Mouse (Mus musculus) left cerebral cortex, postnatal 14 days (tissue): ENCODE data around the gene Wwc2. TPM values are rescaled to one million over a fixed set of nuclear protein-coding genes. Genes with fewer than 3 reads are reported as not detected.
A peak's percentile ranks its signal among the peaks of the same experiment; 100 is the strongest.

ENCODE experiments used
- DNase-seq, 2 experiments: peaks; one replicate each; pipeline ENCODE4 v3.0.0; 2021 to 2022; ENCODE audit warnings: low spot score in 2 of 2, mixed read lengths in 1 of 2
- intact Hi-C: fragments of 180-260 bp; cut with DNase I; formaldehyde crosslinking; loops from one replicate; pipeline ENCODE4 v1.15.1; 2025
- total RNA-seq, 2 experiments: library from RNA; stranded (reverse); gene quantifications; 2 replicates each; pipeline ENCODE4 v1.2.3; 2021

The Wwc2 gene
- total RNA-seq, 2 experiments from 2014 or later = 27.5 to 27.8 TPM

- no peak for DNase-seq
- intact Hi-C loops = no loop called here
Observed at GRCm38 (mm10) chr8:47994618-47995274, 4.0 kb upstream of the Wwc2 start.

DNA sequence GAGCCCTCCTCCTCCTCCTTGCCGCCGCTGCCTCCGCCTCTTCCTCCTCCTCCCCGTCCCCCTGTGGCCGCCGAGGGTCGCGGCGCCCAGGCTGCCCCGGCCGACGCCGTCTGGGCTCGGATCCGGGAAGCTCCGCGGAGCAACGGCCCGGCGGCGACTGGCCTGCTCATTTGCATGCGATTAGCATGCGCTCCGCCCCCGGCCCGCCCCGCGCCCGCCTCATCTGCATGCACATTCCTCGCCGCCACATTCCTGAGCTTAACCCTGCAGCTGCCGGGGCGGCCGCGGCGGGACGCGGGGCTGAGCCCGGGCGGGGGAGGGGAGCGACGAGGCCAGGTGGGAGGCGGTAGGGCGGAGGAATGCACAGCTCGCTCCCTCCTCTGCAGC lies 345 bp downstream of the Wwc2 start:
- intact Hi-C loops = no loop called here

GRCm38 (mm10) chr8:47989655-47990385 lies 904 bp downstream of the Wwc2 start:
- DNase-seq = peak in 1 of 2 experiments; percentile 19
- intact Hi-C loops = no loop called here

More for the DNA sequence above, 345 bp downstream of the Wwc2 start:
- peak; percentile 93 to 94 for DNase-seq

DNA sequence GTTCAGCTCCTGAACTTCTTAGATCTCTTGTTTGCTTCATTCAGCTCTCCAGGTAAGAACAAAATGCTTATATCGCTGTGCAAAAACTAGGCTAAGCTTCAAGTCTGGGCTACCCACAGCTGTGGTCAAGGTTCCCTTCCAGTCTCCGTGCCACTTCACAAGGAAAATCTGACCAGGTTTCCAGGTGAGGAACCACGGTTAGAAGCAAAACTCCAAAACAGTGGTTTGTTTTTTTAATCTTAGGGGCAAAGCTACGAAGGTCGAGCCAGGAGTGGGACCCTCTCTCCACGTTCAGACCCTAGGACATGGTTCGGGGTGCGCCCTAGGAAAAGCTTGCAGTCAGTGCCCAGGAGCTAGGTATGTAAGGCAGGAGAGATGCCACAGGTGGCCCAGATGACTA lies 1.5 kb downstream of the Wwc2 start:
- intact Hi-C loops = no loop called here

DNA sequence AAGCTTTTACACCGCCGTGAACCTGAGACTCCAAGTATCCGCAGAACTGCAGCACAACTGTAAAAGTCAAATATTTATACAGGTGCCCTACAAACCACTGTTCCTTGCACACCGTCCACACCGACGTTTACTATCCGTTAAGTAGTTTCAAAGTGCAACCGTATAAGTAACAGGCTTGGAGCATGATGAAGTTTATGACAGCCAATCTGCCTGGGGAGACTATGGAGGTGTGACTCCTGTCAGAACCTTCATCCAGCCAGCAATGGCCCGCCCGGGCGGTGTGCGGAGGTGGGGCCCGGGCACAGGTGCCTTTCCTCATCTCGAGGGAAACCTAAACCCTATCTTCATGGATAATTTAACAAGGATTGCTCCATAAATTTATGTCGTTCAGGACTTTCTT lies 2.6 kb downstream of the Wwc2 start:
- no peak for DNase-seq
- intact Hi-C loops = no loop called here

More for the DNA sequence above, 1.5 kb downstream of the Wwc2 start:
- DNase-seq = no peak

- intact Hi-C loops = no loop called here
Observed at GRCm38 (mm10) chr8:47985644-47986043, 5.1 kb downstream of the Wwc2 start.

GRCm38 (mm10) chr8:47985243-47985642 lies 5.5 kb downstream of the Wwc2 start:
- intact Hi-C loops = no loop called here
- DNase-seq = no peak

More at GRCm38 (mm10) chr8:47985644-47986043, 5.1 kb downstream of the Wwc2 start:
- DNase-seq = no peak

DNA sequence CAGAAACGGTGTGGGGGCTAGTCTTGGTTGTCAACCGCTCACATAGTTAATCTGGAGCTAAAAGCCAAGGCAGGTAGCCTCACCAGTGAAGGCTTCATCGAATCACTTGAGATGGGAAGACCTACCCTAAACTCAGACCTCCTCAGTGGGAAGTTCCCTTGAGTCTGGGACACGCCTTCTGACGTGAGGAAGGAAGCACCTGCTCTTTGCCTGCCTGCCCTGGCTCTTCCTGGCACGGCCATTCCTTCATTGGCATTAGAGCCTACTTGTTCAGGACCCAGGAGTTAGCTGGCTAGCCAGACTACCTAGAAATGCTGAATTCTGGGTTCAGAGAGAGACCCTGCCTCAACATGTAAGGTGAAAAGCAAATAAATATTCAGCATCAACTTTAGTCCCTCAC lies 9.6 kb downstream of the Wwc2 start:
- DNase-seq = no peak

DNA sequence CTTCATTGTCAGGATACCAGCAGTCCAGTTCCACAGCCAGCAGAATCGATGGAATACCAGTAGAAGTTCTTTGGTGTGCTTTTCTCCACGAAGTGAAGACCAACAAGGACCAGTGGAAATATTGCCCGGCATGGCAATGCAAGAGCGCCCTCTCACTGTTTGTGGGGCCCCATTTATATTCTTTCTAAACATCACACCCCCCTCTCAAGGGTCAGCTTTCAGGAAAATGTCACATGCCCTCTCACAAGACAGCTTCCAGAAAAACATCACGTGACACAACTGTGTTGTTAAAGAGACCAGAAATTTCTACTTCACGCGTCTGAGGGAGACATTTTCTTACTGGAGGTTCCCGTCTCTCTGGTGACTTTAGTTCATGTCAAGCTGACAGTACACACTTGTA lies 10.8 kb downstream of the Wwc2 start:
- no peak for DNase-seq
- intact Hi-C loops = no loop called here

More for the DNA sequence above, 9.6 kb downstream of the Wwc2 start:
- intact Hi-C loops = no loop called here

DNA sequence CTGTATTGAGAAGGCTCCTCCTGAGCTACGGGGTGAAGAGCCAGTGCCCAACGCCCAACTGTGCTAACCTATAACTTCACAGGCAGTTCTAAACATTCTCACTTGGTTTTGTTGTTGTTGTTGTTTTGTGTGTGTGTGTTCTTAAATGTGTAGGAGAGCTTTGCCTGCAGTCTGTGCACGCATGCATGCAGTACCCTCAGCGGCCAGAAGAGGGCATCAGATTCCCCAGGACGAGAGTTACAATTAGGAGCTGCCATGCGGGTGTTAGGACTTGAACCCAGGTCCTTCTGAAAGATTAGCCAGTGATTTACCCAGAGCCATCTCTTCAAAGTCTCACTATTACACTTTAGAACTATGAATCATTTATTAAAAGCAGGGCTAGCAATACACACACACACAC lies 12.0 kb downstream of the Wwc2 start:
- no peak for DNase-seq
- intact Hi-C loops = no loop called here

DNA sequence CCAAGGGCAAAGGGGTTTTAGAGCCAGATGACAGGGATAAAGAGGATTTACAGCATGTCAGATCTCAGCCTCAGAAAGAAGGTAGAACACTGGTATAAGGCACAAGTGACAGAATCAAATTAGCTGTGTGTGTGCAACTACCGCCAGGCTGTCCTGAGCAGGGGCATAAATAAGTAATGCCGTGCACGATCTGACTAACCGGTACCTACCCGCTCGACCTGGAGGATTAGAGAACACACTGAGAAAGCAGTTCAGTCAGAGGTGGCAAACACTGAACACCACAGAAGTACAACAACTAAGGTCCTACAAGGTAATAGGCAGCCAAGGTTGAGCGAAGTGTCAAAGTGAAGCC lies 15.8 kb downstream of the Wwc2 start:
- intact Hi-C loops = no loop called here
- DNase-seq = no peak

GRCm38 (mm10) chr8:47974138-47974962 lies 16.4 kb downstream of the Wwc2 start:
- intact Hi-C loops = no loop called here

DNA sequence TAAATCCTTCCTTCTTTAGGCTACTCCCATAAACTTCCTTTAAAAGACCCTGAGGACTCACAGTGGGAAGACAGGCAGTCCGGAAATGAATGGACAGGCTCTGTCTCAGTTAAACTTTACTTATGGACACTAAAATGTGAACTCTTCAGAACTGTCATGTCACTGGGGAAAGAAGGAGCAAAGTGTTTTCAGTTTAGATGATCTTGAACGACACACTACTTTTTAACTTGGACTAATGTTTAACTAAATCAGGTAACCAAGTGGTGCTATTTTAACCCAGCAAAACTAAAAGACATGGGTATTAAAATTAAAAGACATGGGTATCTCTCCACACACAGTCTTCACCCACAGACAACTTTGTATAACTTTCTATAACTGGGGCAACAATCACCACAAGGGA lies 19.6 kb downstream of the Wwc2 start:
- DNase-seq = no peak
- intact Hi-C loops = no loop called here

More at GRCm38 (mm10) chr8:47974138-47974962, 16.4 kb downstream of the Wwc2 start:
- no peak for DNase-seq

- DNase-seq = no peak
- intact Hi-C loops = no loop called here
Observed at GRCm38 (mm10) chr8:47970576-47970975, 20.1 kb downstream of the Wwc2 start.

GRCm38 (mm10) chr8:47967045-47967920 lies 23.4 kb downstream of the Wwc2 start:
- intact Hi-C loops = no loop called here
- no peak for DNase-seq

- intact Hi-C loops = no loop called here
- no peak for DNase-seq
Observed at GRCm38 (mm10) chr8:47962484-47962883, 28.2 kb downstream of the Wwc2 start.

DNA sequence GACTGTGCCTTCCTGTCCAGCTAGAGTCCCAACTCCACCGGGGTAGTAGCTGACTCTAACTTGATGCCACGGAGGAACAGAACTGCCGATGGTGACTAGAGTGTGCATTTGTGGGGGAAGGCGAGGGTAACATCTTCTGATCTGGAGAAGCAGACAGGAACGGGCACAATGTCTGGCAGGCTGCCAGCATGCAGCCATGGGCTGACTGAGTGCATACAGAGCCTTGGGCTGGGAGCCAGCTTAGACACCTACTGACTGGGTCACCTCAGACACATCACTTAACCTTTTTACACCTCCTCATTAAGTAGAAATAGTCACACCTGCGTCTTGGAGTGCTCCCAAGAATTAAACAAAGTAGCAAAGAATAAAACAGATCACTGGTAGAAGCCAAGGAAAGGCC lies 28.7 kb downstream of the Wwc2 start:
- intact Hi-C loops = no loop called here
- peak; percentile 23 to 32 for DNase-seq

- intact Hi-C loops = no loop called here
- DNase-seq = no peak
Observed at GRCm38 (mm10) chr8:47957560-47957959, 33.2 kb downstream of the Wwc2 start.

DNA sequence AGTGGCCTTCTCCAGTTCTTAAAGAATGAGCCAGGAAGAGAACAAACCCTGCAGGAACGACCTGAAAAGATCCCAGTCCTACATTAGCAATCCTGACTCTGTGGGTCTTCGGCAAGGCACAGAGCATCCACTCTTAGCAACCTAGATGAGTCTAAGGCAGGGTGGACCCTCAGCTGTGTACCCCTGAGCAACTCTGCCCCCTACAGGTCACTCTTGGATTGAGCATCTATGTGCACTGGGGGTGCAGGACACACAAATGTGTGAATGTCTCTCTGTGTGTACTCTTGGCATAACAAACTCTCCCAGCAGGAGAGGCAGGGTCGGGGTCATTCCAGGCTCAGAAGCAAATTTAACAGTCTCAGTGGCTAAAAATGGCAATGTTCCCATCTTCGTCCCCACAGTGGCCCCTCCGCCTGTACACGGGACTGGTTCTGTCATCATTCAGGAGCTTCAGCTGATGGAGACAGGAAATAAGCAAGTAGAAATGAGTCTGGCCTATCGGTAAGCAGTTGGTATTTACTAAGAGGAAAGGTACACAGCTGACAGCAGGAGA lies 39.3 kb downstream of the Wwc2 start:
- DNase-seq = peak in 1 of 2 experiments; percentile 33
- intact Hi-C loops = no loop called here
